Mouse (Mus musculus): ENCODE results near the gene Dazap1. TPM values are rescaled to one million over a fixed set of nuclear protein-coding genes. Genes with fewer than 3 reads are reported as not detected.
A peak's percentile ranks its signal among the peaks of the same experiment; 100 is the strongest.
"Not testable (repeated sequence)": the region's sequence is repeated elsewhere in the genome, so short reads cannot be mapped to it uniquely, and the experiment has no call there.

The Dazap1 gene
- 61.7 and 64.9 TPM in 2 replicates for polyA plus RNA-seq (2015; fragmentation: Nextera tagmentation; extraction: Ambion mirVana)

DNA sequence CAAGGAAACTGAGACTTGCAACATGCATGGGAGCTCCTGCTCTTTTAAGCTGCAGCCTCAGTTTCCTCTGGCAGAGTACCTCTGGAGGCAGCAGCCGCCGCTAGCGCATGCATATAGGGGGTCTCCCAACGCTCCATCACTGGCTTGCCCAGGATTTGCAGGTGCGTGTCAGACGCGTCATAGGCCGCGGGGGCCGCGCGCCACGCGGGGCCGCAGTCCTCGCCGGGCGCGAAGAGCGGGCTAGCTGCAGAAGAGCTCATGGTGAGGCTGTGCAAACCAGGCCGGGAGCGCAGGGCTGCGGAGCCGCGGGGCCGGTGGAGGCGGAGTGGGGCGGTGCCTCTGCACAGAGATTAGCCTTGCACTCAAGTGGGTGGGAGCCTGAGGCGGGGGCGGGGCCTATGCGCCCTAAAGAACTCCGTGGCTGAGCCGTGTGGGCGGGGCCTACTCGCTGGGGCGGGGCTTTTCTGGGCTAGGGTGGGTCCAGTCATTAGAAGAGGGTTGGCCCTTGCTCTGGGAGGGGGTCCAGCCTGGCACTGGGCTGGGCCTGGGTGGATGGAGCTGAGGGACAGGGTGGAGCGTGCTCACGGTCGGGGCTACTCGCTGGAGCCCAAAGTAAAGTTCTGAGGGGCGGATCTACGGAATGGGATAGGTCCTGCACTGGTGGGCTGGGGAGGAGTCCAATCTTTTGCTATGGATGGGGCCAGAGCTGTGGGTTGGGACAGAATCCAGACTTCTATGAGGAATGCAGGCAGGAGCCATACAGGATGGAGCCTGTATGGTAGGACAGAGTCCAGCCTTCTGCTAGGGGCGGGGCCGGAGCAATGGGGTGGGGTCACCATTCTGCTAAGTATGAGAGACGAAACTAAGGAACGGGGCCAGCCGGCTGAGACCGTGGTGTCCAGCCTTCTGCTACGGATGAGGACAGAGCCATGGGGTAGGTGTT lies at the start of gene Dazap1, which contains the start of gene Gamt:
TSS of gene Dazap1 (plus strand) at position 845 of the 943 bp plus-strand sequence.
TSS of gene Gamt (minus strand) at position 371 of the 943 bp plus-strand sequence.
- peak within 1 kb of the TSS; percentile 46 for H3K4me3 ChIP-seq
- H3K9ac ChIP-seq, result peak within 1 kb of the TSS; percentile 73
- under 1% methylated on average over 49 of the region's 49 CpGs for WGBS
- peaks cover 33% of the 10 kb centered on the region for H3K36me3 ChIP-seq (ENCODE audit: poor library complexity, severe bottlenecking)
- peak; percentile 82 for ATAC-seq
- H3K27me3 ChIP-seq, result no peaks in the 10 kb centered on the region
- H3K4me1 ChIP-seq, result peaks cover 39% of the 10 kb centered on the region
- peak within 1 kb of the TSS; percentile 83 for H3K27ac ChIP-seq
- peak within 1 kb of the TSS; percentile 81 for H3K4me2 ChIP-seq
- no peaks in the 10 kb centered on the region for H3K9me3 ChIP-seq (replicated peaks)

- 72% methylated on average over 7 of the region's 7 CpGs for WGBS
- H3K9me3 ChIP-seq (replicated peaks); H3K27ac ChIP-seq; H3K9ac ChIP-seq; H3K4me3 ChIP-seq; H3K4me2 ChIP-seq; H3K27me3 ChIP-seq; H3K36me3 ChIP-seq (ENCODE audit: poor library complexity, severe bottlenecking); ATAC-seq: not testable (repeated sequence)
- H3K4me1 ChIP-seq, result peaks cover 41% of the 10 kb centered on the region
Observed at GRCm38 (mm10) chr10:80211547-80212103, 49.7 kb upstream of the Dazap1 start.

DNA sequence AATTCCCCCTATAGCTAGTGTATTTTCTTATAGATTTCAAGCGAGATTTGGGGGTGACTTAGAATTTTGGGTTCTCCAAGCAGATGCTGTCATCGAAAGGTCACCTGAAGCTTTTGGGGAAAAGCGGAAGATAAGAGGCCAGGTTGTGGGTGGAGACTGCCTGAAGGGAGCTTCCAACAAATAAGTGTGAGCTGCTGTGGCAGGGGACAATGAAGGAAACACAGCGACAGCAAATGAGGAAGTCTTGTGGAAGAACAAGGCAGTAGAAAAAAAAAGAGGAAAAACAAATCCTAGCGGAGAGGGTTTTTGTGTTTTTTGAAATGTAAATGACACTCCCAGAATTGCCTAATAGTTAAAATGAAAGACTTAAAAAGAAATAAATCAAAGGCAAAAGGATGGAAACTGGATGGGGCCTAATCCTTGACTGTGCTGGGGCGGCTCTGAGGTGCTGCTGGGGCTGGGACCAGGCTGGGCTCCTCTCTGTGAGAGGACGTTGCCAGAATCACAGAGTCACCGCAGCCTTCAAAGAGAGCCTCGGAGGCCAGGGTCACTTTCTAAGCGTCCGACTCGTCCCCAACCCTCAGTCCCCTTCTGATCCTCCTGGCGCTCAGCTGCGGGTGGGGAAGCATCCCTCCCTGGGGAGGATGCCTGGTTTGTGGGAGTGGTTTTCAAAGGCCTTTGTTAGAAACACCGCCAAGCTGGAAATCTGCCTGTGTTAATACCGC lies 46.1 kb upstream of the Dazap1 start:
- no peaks in the 10 kb centered on the region for H3K27me3 ChIP-seq
- whole genome bisulfite sequencing, result 10% methylated on average over 16 of the region's 16 CpGs
- H3K4me1 ChIP-seq, result peaks cover 16% of the 10 kb centered on the region
- ATAC-seq, result no peak
- no peak overlapping the region for H3K4me3 ChIP-seq
- H3K36me3 ChIP-seq (ENCODE audit: poor library complexity, severe bottlenecking), result no peaks in the 10 kb centered on the region
- H3K9ac ChIP-seq, result peak overlapping the region; percentile 52
- peak overlapping the region; percentile 8 for H3K27ac ChIP-seq
- H3K4me2 ChIP-seq, result peak overlapping the region; percentile 24; the same call in 1 of the 2 replicates
- no peaks in the 10 kb centered on the region for H3K9me3 ChIP-seq (replicated peaks)

DNA sequence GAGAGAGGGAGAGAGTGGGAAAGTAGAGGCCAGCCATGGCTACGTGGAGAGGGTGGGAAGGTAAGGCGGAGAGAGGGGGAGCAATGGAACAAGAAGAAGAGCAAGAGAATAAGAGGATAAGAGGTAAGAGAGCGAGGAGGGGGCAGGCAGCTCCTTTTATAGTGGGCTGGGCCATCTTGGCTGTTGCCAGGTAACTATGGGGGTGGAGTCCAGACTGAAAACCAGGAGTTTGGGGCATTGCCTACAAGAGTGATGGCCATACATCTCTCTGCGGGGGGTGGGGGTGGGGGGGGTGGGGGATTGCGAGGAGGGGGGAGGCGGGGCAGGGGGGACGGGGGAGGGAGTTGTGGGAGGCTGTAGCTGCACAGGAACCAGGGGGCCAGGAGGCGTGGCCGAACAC lies 40.6 kb upstream of the Dazap1 start:
- Histone ChIP-seq H3K27ac (no peak overlapping the region; the same call in 1 of the 2 replicates), H3K9me3 (replicated peaks) (no peaks in the 10 kb centered on the region), H3K27me3 (no peaks in the 10 kb centered on the region), H3K4me2 (no peak overlapping the region), H3K4me3 (no peak overlapping the region), H3K4me1 (peaks cover 11% of the 10 kb centered on the region), H3K9ac (no peak overlapping the region), H3K36me3 (ENCODE audit: poor library complexity, severe bottlenecking) (no peaks in the 10 kb centered on the region)
- ATAC-seq, result no peak
- 35% methylated on average over 5 of the region's 9 CpGs for WGBS

- ATAC-seq; H3K4me2 ChIP-seq; H3K4me3 ChIP-seq; H3K27ac ChIP-seq; H3K9me3 ChIP-seq (replicated peaks); H3K27me3 ChIP-seq; H3K9ac ChIP-seq; H3K36me3 ChIP-seq (ENCODE audit: poor library complexity, severe bottlenecking): not testable (repeated sequence)
- WGBS, result 93% methylated on average over 2 of the region's 2 CpGs
- peaks cover 24% of the 10 kb centered on the region for H3K4me1 ChIP-seq
Observed at GRCm38 (mm10) chr10:80223137-80223536, 38.1 kb upstream of the Dazap1 start.

DNA sequence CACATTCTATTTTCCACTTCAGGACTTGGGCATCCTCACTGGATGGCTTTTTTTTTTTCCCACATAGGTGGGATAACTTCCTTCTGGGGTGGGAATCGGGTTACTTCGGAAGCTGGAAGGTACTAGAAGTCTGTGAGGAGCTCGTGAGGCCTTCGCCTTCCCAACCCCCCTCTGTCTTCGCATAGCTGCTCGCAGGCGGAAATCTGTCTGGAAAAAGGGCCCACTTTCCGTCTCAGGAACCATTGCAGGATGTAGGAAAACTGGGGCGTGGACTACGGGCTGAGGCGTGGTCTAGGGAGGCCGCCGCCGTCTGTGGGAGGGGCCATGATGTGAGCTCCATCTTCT lies 35.2 kb upstream of the Dazap1 start:
- no peak for ATAC-seq
- peak overlapping the region; percentile 84 for H3K4me3 ChIP-seq
- H3K27ac ChIP-seq, result peak overlapping the region; percentile 95
- H3K27me3 ChIP-seq, result no peaks in the 10 kb centered on the region
- peak overlapping the region; percentile 43; the same call in 1 of the 2 replicates for H3K9ac ChIP-seq
- peaks cover 17% of the 10 kb centered on the region for H3K36me3 ChIP-seq (ENCODE audit: poor library complexity, severe bottlenecking)
- WGBS, result 1% methylated on average over 14 of the region's 14 CpGs
- peak overlapping the region; percentile 93 for H3K4me2 ChIP-seq
- H3K9me3 ChIP-seq (replicated peaks), result no peaks in the 10 kb centered on the region
- H3K4me1 ChIP-seq, result peaks cover 46% of the 10 kb centered on the region

DNA sequence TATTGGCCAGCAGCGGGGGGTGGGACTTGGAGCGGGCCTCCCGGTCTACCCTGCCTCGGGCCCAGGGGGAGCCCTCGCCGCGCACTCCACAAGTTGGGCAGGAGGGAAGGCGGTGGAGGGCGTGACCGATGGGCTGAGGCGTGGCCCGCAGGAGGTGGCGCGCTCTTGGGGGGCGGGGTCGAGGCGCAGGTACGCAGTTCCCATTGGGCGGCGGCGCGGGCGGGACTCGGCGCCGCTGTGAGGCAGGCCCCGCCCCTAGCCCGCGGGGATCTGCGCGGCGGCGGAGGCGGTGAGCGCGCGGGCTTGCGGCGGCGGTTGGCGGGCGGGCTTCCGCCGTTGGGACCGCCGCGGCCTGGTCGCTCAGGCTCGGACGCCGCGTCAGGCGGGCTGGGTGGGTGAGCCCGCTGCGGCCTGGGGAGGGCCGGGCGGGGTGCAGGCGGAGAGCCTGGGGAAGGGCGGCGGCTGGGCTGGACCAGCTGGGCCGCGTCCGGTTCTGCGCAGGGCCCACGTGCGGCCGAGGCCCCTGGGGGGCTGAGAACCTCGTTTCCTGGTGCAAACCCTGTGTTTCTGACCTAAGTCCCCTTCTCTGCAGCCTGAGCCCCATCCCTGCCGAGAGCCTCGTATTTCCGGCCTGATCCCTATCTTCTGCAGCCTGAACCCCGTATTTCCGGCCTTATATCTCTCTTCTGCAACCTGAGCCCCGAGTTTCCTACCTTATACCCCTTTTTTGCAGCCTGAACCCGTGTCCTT lies 34.7 kb upstream of the Dazap1 start, which contains the start of gene Mum1:
TSS of gene Mum1 (plus strand) at position 19 of the 750 bp plus-strand sequence.
- WGBS, result under 1% methylated on average over 34 of the region's 75 CpGs
- H3K9me3 ChIP-seq (replicated peaks), result no peaks in the 10 kb centered on the region
- peak within 1 kb of the TSS; percentile 84 for H3K4me3 ChIP-seq
- H3K9ac ChIP-seq, result peak within 1 kb of the TSS; percentile 98
- peaks cover 21% of the 10 kb centered on the region for H3K36me3 ChIP-seq (ENCODE audit: poor library complexity, severe bottlenecking)
- no peaks in the 10 kb centered on the region for H3K27me3 ChIP-seq
- H3K27ac ChIP-seq, result peak within 1 kb of the TSS; percentile 95
- peak; percentile 97 for ATAC-seq
- peaks cover 46% of the 10 kb centered on the region for H3K4me1 ChIP-seq
- peak within 1 kb of the TSS; percentile 93 for H3K4me2 ChIP-seq

GRCm38 (mm10) chr10:80227166-80227539 lies 34.1 kb upstream of the Dazap1 start:
- WGBS, result 8% methylated on average over 10 of the region's 10 CpGs
- peak overlapping the region; percentile 84 for H3K4me3 ChIP-seq
- H3K9ac ChIP-seq, result peak overlapping the region; percentile 98
- no peaks in the 10 kb centered on the region for H3K27me3 ChIP-seq
- peak overlapping the region; percentile 95 for H3K27ac ChIP-seq
- peaks cover 41% of the 10 kb centered on the region for H3K4me1 ChIP-seq
- no peak; the same call in 1 of the 2 replicates for ATAC-seq
- H3K36me3 ChIP-seq (ENCODE audit: poor library complexity, severe bottlenecking), result peaks cover 26% of the 10 kb centered on the region
- H3K4me2 ChIP-seq, result peak overlapping the region; percentile 93
- H3K9me3 ChIP-seq (replicated peaks), result no peaks in the 10 kb centered on the region

GRCm38 (mm10) chr10:80227877-80228775 lies 33.2 kb upstream of the Dazap1 start:
- peak overlapping the region; percentile 98 for H3K9ac ChIP-seq
- WGBS, result 38% methylated on average over 15 of the region's 15 CpGs
- ATAC-seq, result no peak
- H3K4me1 ChIP-seq, result peaks cover 51% of the 10 kb centered on the region
- peak overlapping the region; percentile 95 for H3K27ac ChIP-seq
- peaks cover 36% of the 10 kb centered on the region for H3K36me3 ChIP-seq (ENCODE audit: poor library complexity, severe bottlenecking)
- H3K4me2 ChIP-seq, result peak overlapping the region; percentile 93
- H3K27me3 ChIP-seq, result no peaks in the 10 kb centered on the region
- no peaks in the 10 kb centered on the region for H3K9me3 ChIP-seq (replicated peaks)
- H3K4me3 ChIP-seq, result peak overlapping the region; percentile 84

DNA sequence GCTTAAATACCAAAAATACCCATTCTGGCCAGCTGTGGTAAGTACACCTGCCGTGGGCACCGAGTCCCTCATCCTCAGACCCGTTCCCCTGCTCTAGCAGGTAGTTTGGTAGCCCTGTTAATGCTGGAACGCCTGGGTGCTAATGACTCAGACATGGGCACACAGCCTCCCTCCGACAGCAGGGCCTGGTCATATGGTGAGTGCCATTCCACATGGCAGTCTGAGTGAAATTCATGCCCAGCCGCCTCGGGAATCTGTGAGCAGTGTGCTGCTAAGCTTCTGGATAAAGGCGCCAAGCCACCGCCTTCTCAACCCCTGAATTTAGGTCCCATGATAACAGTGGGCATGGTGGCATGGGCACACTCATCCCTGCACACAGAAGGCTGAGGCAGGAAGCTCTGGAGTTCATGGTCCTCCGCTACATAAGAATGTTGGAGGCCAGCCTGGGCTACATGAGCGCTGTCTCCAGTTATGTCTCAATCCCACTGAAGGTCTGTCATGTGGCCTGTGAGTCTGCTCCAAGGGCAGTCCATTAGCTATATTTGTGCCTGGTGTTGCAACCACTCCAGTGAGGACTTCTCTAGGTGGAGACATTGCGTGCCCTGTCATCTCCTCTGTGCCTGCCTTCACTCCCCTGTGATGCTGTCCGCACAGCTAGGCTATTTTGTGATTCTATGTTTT lies 25.0 kb upstream of the Dazap1 start:
- Histone ChIP-seq H3K4me2 (no peak overlapping the region), H3K27me3 (no peaks in the 10 kb centered on the region), H3K9ac (no peak overlapping the region), H3K36me3 (ENCODE audit: poor library complexity, severe bottlenecking) (peaks cover 98% of the 10 kb centered on the region), H3K4me1 (peaks cover 22% of the 10 kb centered on the region), H3K4me3 (no peak overlapping the region), H3K27ac (no peak overlapping the region), H3K9me3 (replicated peaks) (no peaks in the 10 kb centered on the region)
- 96% methylated on average over 13 of the region's 13 CpGs for whole genome bisulfite sequencing
- ATAC-seq, result no peak

All from forebrain, embryonic 13.5 days (tissue).